Mouse (Mus musculus): Measurements from ENCODE around the gene Eml1.

- TF ChIP-seq EP300 (IDR thresholded peaks at IDR 0.05; ENCODE audit: low read depth): no peak
- no peak for TF ChIP-seq CTCF (IDR thresholded peaks at IDR 0.05; ENCODE audit: low read depth)
Measured at GRCm38 (mm10) chr12:108400951-108401350, 30.2 kb downstream of the Eml1 start.

Data from heart, postnatal 0 days (tissue).